Mouse (Mus musculus) thymus, postnatal 25 days (tissue): ENCODE measurements around the gene Spaca4.
A peak's percentile ranks its signal among the peaks of the same experiment; 100 is the strongest.

Experiments used
- DNase-seq: peaks from one replicate; pipeline ENCODE4 v3.0.0; 2022

The Spaca4 gene

GRCm38 (mm10) chr7:45726419-45726818, 806 bp upstream of the Spaca4 start:
- DNase-seq = no peak

GRCm38 (mm10) chr7:45725151-45725550, 462 bp downstream of the Spaca4 start:
- DNase-seq = no peak

- DNase-seq = no peak
Observed at GRCm38 (mm10) chr7:45723781-45724180, 1.8 kb downstream of the Spaca4 start.

- no peak for DNase-seq
Observed at GRCm38 (mm10) chr7:45723301-45723700, 2.3 kb downstream of the Spaca4 start.

- no peak for DNase-seq
Observed at GRCm38 (mm10) chr7:45722348-45722713, 3.3 kb downstream of the Spaca4 start.

GRCm38 (mm10) chr7:45721642-45722347, 3.8 kb downstream of the Spaca4 start:
- no peak for DNase-seq

GRCm38 (mm10) chr7:45721234-45721571, 4.4 kb downstream of the Spaca4 start:
- DNase-seq = no peak

GRCm38 (mm10) chr7:45720413-45721233, 5.0 kb downstream of the Spaca4 start, which contains the start of gene Fam83e:
Gene Fam83e (plus strand): TSS chr7:45721212.
- no peak for DNase-seq

GRCm38 (mm10) chr7:45719738-45720412, 5.7 kb downstream of the Spaca4 start:
- no peak for DNase-seq

- no peak for DNase-seq
Observed at GRCm38 (mm10) chr7:45719180-45719579, 6.4 kb downstream of the Spaca4 start.

GRCm38 (mm10) chr7:45718331-45718730, 7.3 kb downstream of the Spaca4 start:
- DNase-seq = no peak

- DNase-seq = peak; percentile 98
Observed at GRCm38 (mm10) chr7:45717918-45718297, 7.7 kb downstream of the Spaca4 start, which contains the start of gene Sphk2. Gene Sphk2 (minus strand): TSS chr7:45718002.

- DNase-seq = no peak
Observed at GRCm38 (mm10) chr7:45716952-45717917, 8.4 kb downstream of the Spaca4 start.

GRCm38 (mm10) chr7:45716460-45716857, 9.2 kb downstream of the Spaca4 start:
- DNase-seq = no peak

- no peak for DNase-seq
Observed at GRCm38 (mm10) chr7:45715741-45716459, 9.7 kb downstream of the Spaca4 start.

GRCm38 (mm10) chr7:45715090-45715708, 10.4 kb downstream of the Spaca4 start, which contains the start of gene Rpl18:
Gene Rpl18 (plus strand): TSS chr7:45715457.
- DNase-seq = peak; percentile 97

GRCm38 (mm10) chr7:45714630-45715089, 11.0 kb downstream of the Spaca4 start:
- DNase-seq = no peak

GRCm38 (mm10) chr7:45713881-45714520, 11.6 kb downstream of the Spaca4 start:
- no peak for DNase-seq

GRCm38 (mm10) chr7:45713396-45713795, 12.2 kb downstream of the Spaca4 start:
- no peak for DNase-seq

- no peak for DNase-seq
Observed at GRCm38 (mm10) chr7:45712022-45712757, 13.4 kb downstream of the Spaca4 start.
